Mouse (Mus musculus): ENCODE results near the gene 7420426K07Rik. TPM values are rescaled to one million over a fixed set of nuclear protein-coding genes. Genes with fewer than 3 reads are reported as not detected.

7420426K07Rik gene
- polyA plus RNA-seq, 1 experiment from 2014 or later: not detected

DNA sequence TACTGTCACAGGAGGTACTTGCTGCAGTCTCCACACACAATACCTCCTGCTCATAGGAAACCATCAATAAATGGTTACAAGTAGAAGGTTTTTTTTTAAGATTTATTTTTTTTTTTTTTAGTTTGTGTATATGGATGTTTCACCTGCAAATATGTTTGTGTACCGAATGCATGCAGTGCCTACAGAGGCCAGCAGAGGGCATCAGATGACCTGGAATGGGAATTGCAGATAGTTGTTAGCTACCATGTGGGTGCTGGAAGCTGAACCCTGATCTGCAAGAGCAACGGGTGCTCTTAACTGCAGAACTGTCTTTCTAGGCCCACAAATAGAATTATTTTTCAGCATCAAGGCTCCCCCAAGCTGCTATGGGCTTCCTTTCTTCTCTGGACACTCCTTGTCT lies 26.6 kb downstream of the 7420426K07Rik start:
- no peak for DNase-seq (ENCODE audit: low spot score)
- no peak overlapping the region for H3K27ac ChIP-seq (replicated peaks; ENCODE audit: low read depth, low read length)
- no peak overlapping the region for H3K9ac ChIP-seq (replicated peaks; ENCODE audit: low read length)
- no peaks in the 10 kb centered on the region for H3K36me3 ChIP-seq (replicated peaks; ENCODE audit: control insufficient read depth, insufficient read depth, low read depth, low read length)
- no peaks in the 10 kb centered on the region for H3K4me1 ChIP-seq (ENCODE audit: control insufficient read depth, insufficient read depth, low read length)
- no peak overlapping the region for H3K4me3 ChIP-seq (ENCODE audit: low read depth, low read length)
- no peaks in the 10 kb centered on the region for H3K27me3 ChIP-seq (ENCODE audit: control insufficient read depth, insufficient read depth, low read length)
- 87% methylated on average over 2 of the region's 2 CpGs for WGBS
- H3K9me3 ChIP-seq (replicated peaks; ENCODE audit: control insufficient read depth, low read length): peaks cover 4% of the 10 kb centered on the region
- no peak overlapping the region for H3K4me2 ChIP-seq (ENCODE audit: low read depth, low read length)
- ATAC-seq (replicated peaks; ENCODE audit: insufficient number of reproducible peaks, low FRiP score, low TSS enrichment, low read depth): no peak

GRCm38 (mm10) chr9:98932931-98933330 lies 30.0 kb downstream of the 7420426K07Rik start:
- peak; percentile 48 for DNase-seq (ENCODE audit: low spot score)
- 17% methylated on average over 6 of the region's 6 CpGs for WGBS

DNA sequence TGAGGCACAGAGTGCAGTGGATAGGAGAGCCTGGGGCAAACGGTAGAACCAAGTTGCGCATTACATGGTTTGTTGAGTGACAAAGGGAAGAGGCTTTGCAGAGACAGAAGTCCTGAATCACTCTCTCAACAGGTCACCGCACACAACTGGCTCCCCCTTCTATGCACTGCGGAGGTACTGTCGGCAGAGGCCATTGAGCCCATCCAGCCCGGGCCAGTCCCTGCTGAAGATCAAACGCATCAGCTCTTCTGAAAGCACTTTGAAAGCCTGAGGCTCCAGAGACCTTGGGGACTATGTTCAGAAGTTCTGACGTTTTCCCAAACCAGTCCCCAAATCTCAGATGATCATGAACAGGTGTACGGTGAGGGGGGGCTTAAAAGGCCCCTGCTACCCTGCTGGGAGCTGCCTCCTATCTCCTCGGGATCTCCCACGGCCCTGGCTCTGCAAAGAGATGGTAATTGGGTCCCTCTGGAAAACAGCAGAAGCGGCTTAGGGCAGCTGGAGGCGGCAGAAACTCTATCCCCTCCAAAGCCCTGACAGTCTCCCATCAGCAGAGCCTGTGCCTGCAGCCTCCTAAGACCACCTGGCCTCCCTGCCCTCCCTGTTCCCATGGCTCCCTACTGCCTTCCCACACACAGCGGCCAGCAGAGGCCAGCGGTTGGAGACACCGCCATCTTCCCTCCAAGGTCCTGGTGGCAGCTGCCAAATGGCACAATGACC lies 32.4 kb downstream of the 7420426K07Rik start:
- WGBS: 12% methylated on average over 16 of the region's 16 CpGs
- no peaks in the 10 kb centered on the region for H3K27me3 ChIP-seq (ENCODE audit: control insufficient read depth, insufficient read depth, low read length)

More at GRCm38 (mm10) chr9:98932931-98933330, 30.0 kb downstream of the 7420426K07Rik start:
- Histone ChIP-seq H3K36me3 (replicated peaks; ENCODE audit: control insufficient read depth, insufficient read depth, low read depth, low read length) (no peaks in the 10 kb centered on the region), H3K27me3 (ENCODE audit: control insufficient read depth, insufficient read depth, low read length) (no peaks in the 10 kb centered on the region), H3K4me2 (ENCODE audit: low read depth, low read length) (no peak overlapping the region), H3K4me1 (ENCODE audit: control insufficient read depth, insufficient read depth, low read length) (no peaks in the 10 kb centered on the region), H3K9me3 (replicated peaks; ENCODE audit: control insufficient read depth, low read length) (peaks cover 4% of the 10 kb centered on the region), H3K27ac (replicated peaks; ENCODE audit: low read depth, low read length) (no peak overlapping the region), H3K9ac (replicated peaks; ENCODE audit: low read length) (no peak overlapping the region), H3K4me3 (ENCODE audit: low read depth, low read length) (no peak overlapping the region)
- no peak for ATAC-seq (replicated peaks; ENCODE audit: insufficient number of reproducible peaks, low FRiP score, low TSS enrichment, low read depth)

GRCm38 (mm10) chr9:98939290-98939689 lies 36.4 kb downstream of the 7420426K07Rik start:
- Histone ChIP-seq H3K4me1 (ENCODE audit: control insufficient read depth, insufficient read depth, low read length) (no peaks in the 10 kb centered on the region), H3K9me3 (replicated peaks; ENCODE audit: control insufficient read depth, low read length) (no peaks in the 10 kb centered on the region), H3K4me3 (ENCODE audit: low read depth, low read length) (no peak overlapping the region), H3K27ac (replicated peaks; ENCODE audit: low read depth, low read length) (no peak overlapping the region), H3K27me3 (ENCODE audit: control insufficient read depth, insufficient read depth, low read length) (no peaks in the 10 kb centered on the region), H3K4me2 (ENCODE audit: low read depth, low read length) (no peak overlapping the region), H3K36me3 (replicated peaks; ENCODE audit: control insufficient read depth, insufficient read depth, low read depth, low read length) (no peaks in the 10 kb centered on the region), H3K9ac (replicated peaks; ENCODE audit: low read length) (no peak overlapping the region)
- DNase-seq (ENCODE audit: low spot score) (peak; percentile 50), ATAC-seq (replicated peaks; ENCODE audit: insufficient number of reproducible peaks, low FRiP score, low TSS enrichment, low read depth) (no peak)
- 26% methylated on average over 2 of the region's 2 CpGs for WGBS

More for the DNA sequence above, 32.4 kb downstream of the 7420426K07Rik start:
- Histone ChIP-seq H3K36me3 (replicated peaks; ENCODE audit: control insufficient read depth, insufficient read depth, low read depth, low read length) (no peaks in the 10 kb centered on the region), H3K4me1 (ENCODE audit: control insufficient read depth, insufficient read depth, low read length) (no peaks in the 10 kb centered on the region), H3K9ac (replicated peaks; ENCODE audit: low read length) (no peak overlapping the region), H3K4me2 (ENCODE audit: low read depth, low read length) (no peak overlapping the region), H3K27ac (replicated peaks; ENCODE audit: low read depth, low read length) (no peak overlapping the region), H3K4me3 (ENCODE audit: low read depth, low read length) (no peak overlapping the region), H3K9me3 (replicated peaks; ENCODE audit: control insufficient read depth, low read length) (no peaks in the 10 kb centered on the region)
- DNase-seq (ENCODE audit: low spot score) (no peak), ATAC-seq (replicated peaks; ENCODE audit: insufficient number of reproducible peaks, low FRiP score, low TSS enrichment, low read depth) (peak; percentile 53; the same call in 1 of the 2 replicates)

- Histone ChIP-seq H3K27ac (replicated peaks; ENCODE audit: low read depth, low read length) (no peak overlapping the region), H3K9me3 (replicated peaks; ENCODE audit: control insufficient read depth, low read length) (no peaks in the 10 kb centered on the region), H3K4me3 (ENCODE audit: low read depth, low read length) (peak overlapping the region; percentile 21), H3K27me3 (ENCODE audit: control insufficient read depth, insufficient read depth, low read length) (peaks cover 60% of the 10 kb centered on the region), H3K4me2 (ENCODE audit: low read depth, low read length) (peak overlapping the region; percentile 36), H3K4me1 (ENCODE audit: control insufficient read depth, insufficient read depth, low read length) (peaks cover 9% of the 10 kb centered on the region), H3K36me3 (replicated peaks; ENCODE audit: control insufficient read depth, insufficient read depth, low read depth, low read length) (no peaks in the 10 kb centered on the region), H3K9ac (replicated peaks; ENCODE audit: low read length) (peak overlapping the region; percentile 50)
- DNase-seq (ENCODE audit: low spot score) (peak; percentile 56), ATAC-seq (replicated peaks; ENCODE audit: insufficient number of reproducible peaks, low FRiP score, low TSS enrichment, low read depth) (no peak)
- WGBS: under 1% methylated on average over 40 of the region's 40 CpGs
These were observed 49.5 kb downstream of the 7420426K07Rik start for GRCm38 (mm10) chr9:98952171-98953050.

DNA sequence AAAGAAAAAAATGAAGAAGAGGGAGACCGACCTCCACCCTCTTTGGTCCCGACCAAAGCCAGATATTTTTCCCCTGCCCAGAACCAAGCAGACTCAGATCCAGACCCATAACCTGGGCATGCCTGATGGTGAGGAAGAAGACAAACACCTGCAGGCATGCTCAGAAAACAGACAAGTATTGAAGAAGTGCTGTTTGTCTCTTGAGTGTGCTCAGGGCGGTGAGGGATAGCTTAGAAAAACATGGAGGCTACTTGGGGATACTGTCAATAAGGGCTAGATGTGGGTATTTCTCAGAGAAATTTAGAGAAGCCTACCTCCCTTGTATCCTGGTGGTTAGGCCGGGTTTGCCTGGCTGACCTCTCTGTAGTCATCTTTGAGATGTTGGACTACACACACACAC lies 50.4 kb downstream of the 7420426K07Rik start:
- Histone ChIP-seq H3K9me3 (replicated peaks; ENCODE audit: control insufficient read depth, low read length) (no peaks in the 10 kb centered on the region), H3K27ac (replicated peaks; ENCODE audit: low read depth, low read length) (no peak overlapping the region), H3K4me3 (ENCODE audit: low read depth, low read length) (no peak overlapping the region), H3K9ac (replicated peaks; ENCODE audit: low read length) (no peak overlapping the region), H3K27me3 (ENCODE audit: control insufficient read depth, insufficient read depth, low read length) (peaks cover 60% of the 10 kb centered on the region), H3K4me1 (ENCODE audit: control insufficient read depth, insufficient read depth, low read length) (peaks cover 9% of the 10 kb centered on the region), H3K4me2 (ENCODE audit: low read depth, low read length) (peak overlapping the region; percentile 1; the same call in 1 of the 2 replicates), H3K36me3 (replicated peaks; ENCODE audit: control insufficient read depth, insufficient read depth, low read depth, low read length) (no peaks in the 10 kb centered on the region)
- 1% methylated on average over 4 of the region's 4 CpGs for WGBS
- no peak for ATAC-seq (replicated peaks; ENCODE audit: insufficient number of reproducible peaks, low FRiP score, low TSS enrichment, low read depth)
- DNase-seq (ENCODE audit: low spot score): no peak

GRCm38 (mm10) chr9:98953830-98954229 lies 50.9 kb downstream of the 7420426K07Rik start:
- Histone ChIP-seq H3K4me3 (ENCODE audit: low read depth, low read length) (peak overlapping the region; percentile 49; the same call in 1 of the 2 replicates), H3K27me3 (ENCODE audit: control insufficient read depth, insufficient read depth, low read length) (peaks cover 60% of the 10 kb centered on the region)

More at GRCm38 (mm10) chr9:98953830-98954229, 50.9 kb downstream of the 7420426K07Rik start:
- H3K27ac ChIP-seq (replicated peaks; ENCODE audit: low read depth, low read length): no peak overlapping the region
- ATAC-seq (replicated peaks; ENCODE audit: insufficient number of reproducible peaks, low FRiP score, low TSS enrichment, low read depth) (no peak), DNase-seq (ENCODE audit: low spot score) (no peak)
- 2% methylated on average over 9 of the region's 9 CpGs for WGBS
- H3K4me1 ChIP-seq (ENCODE audit: control insufficient read depth, insufficient read depth, low read length): peaks cover 9% of the 10 kb centered on the region
- H3K36me3 ChIP-seq (replicated peaks; ENCODE audit: control insufficient read depth, insufficient read depth, low read depth, low read length): no peaks in the 10 kb centered on the region
- no peak overlapping the region for H3K9ac ChIP-seq (replicated peaks; ENCODE audit: low read length)
- no peaks in the 10 kb centered on the region for H3K9me3 ChIP-seq (replicated peaks; ENCODE audit: control insufficient read depth, low read length)
- H3K4me2 ChIP-seq (ENCODE audit: low read depth, low read length): no peak overlapping the region; the same call in none of the 2 replicates

Measured in embryonic facial prominence, embryonic 11.5 days (tissue).